Mouse (Mus musculus): ENCODE measurements around the gene Olfr1331. TPM values are rescaled to one million over a fixed set of nuclear protein-coding genes. Genes with fewer than 3 reads are reported as not detected.
A peak's percentile ranks its signal among the peaks of the same experiment; 100 is the strongest.
"Not testable (repeated sequence)": the region's sequence is repeated elsewhere in the genome, so short reads cannot be mapped to it uniquely, and the experiment has no call there.

The Olfr1331 gene
- not detected for total RNA-seq (2021)
- long read RNA-seq, experiment 1 = 0 reads
- long read RNA-seq, experiment 2 = 0 reads

DNA sequence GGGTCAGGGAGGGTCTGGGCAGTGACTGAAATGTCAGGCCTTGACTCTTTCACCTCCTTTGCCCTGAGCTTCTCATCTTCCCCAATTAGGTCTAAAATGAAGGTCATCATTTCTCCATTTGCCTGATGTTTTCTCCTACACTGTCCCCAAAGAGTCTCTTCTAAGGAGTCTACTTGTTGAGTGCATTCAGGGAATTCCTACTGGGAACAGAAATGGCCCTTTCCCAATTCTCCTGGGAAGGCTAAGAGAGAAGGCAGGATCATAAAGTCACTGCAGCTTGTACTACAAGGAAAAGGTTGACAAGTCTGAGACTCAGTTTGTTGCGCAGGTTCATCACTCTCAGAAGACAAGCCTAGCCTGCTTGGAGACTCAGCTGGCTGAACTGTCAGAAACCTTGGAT lies at the start of gene Olfr1331:
Gene Olfr1331, plus strand, starts transcription at position 301 of the 400 bp plus-strand sequence.
- intact Hi-C loops (cut with DNase I) = no loop called here
- no peak for TF ChIP-seq CTCF (IDR thresholded peaks at IDR 0.05)
- H3K4me3 ChIP-seq = no peak within 1 kb of the TSS

DNA sequence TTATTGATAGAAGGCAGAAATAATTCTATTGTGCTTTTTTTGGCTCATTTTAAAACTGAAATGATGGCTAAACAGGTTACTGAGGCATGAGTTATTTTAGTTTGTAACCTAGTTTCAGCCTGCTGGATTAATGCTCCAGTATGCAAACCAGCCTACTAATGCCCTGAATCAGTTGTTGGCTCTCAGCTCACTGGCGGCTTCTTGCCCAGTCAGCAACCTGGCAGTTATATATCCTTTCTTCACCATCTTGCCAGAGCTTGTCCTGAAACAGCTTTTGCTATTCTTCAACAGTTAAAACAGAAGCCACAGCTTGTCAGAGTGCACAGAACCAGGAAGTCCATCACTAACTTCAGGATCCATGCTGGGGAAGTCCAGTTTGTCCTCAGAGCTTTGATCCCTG lies 45.5 kb upstream of the Olfr1331 start:
- intact Hi-C loops (cut with DNase I) = no loop called here
- DNase-seq = no peak
- no peak for TF ChIP-seq CTCF (IDR thresholded peaks at IDR 0.05)
- Histone ChIP-seq H3K4me3 (no peak overlapping the region), H3K27ac (no peak overlapping the region)

More for the DNA sequence above, at the start of gene Olfr1331:
- no peak for DNase-seq
- H3K27ac ChIP-seq = no peak within 1 kb of the TSS

DNA sequence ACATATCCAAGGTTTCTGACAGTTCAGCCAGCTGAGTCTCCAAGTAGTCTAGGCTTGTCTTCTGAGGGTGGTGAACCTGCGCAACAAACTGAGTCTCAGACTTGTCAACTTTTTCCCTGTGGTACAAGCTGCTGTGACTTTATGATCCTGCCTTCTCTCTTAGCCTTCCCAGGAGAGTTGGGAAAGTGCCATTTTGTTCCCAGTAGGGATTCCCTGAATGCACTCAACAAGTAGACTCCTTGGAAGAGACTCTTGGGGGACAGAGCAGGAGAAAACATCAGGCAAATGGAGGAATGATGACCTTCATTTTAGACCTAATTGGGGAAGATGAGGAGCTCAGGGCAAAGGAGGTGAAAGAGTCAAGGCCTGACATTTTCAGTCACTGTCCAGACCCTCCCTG lies 28.3 kb upstream of the Olfr1331 start, which contains the start of gene Olfr1333:
Gene Olfr1333, minus strand, starts transcription at position 101 of the 400 bp plus-strand sequence.
- intact Hi-C loops (cut with DNase I) = no loop called here
- Histone ChIP-seq H3K27ac (no peak within 1 kb of the TSS), H3K4me3 (no peak within 1 kb of the TSS)
- no peak for TF ChIP-seq CTCF (IDR thresholded peaks at IDR 0.05)
- no peak for DNase-seq

DNA sequence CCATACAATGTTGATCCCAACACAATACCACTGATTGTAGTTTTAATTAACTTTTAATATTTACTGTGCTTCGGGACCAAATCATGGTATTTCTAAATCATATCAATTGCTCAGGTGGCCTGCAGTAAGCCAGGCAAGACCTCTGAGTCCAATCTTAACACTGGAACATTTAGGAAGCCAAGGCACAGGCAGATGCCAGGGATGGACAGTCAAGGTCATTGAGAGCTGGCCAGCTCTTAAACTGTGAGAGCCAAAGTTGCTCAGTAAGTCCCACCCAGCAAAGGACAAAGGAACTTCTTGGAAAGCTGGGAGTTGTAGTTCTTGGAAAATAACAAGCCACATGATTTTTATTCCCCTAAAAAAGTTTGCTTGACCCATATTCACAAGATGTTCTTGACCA lies 2.7 kb upstream of the Olfr1331 start:
- TF ChIP-seq CTCF (IDR thresholded peaks at IDR 0.05) = no peak
- H3K4me3 ChIP-seq = no peak overlapping the region
- DNase-seq = no peak
- intact Hi-C loops (cut with DNase I) = no loop called here
- H3K27ac ChIP-seq = peak overlapping the region; percentile 66

DNA sequence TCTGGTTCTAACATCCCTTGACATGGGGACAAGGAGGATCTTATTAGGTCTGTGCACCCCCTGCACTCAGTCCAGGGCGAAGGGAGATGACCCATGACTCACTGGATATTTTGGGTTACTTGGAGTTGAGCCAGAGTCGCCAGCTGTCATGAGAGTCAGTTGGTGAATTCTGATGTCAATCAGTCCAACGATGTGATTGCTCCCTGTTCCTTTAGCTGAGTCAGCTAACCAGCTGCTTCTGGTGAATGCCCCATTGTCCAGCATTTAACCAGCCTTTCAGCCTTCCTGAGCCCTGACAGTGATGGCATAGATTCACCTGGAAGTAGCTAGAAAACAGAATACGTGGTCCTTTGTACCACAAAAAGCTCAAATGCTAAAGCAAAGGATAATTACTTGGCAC lies 1.7 kb upstream of the Olfr1331 start:
- TF ChIP-seq CTCF (IDR thresholded peaks at IDR 0.05) = no peak
- Histone ChIP-seq H3K27ac (peak overlapping the region; percentile 66), H3K4me3 (no peak overlapping the region)
- DNase-seq = peak; percentile 34
- intact Hi-C loops (cut with DNase I) = no loop called here

DNA sequence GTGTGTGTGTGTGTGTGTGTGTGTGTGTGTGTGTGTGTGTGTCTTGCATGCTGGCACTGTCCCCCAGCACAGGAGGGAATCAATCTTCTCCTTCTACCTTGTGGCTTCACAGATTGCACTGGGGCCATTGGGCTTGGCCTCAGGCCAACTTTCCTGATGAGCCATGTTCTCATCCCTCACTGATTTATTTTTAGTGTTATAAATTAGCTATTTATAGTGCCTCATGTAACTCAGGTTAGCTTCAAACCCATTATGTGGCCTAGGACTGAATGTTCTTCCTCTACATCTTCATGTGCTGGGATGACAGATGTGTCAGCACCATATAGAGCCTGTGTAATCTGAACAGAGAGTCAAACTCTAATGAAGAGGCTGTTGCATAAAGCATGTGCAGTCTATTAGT lies 3.1 kb downstream of the Olfr1331 start:
- peak; percentile 29 for DNase-seq
- no peak overlapping the region for H3K4me3 ChIP-seq
- H3K27ac ChIP-seq = no peak overlapping the region
- no peak for TF ChIP-seq CTCF (IDR thresholded peaks at IDR 0.05)
- intact Hi-C loops (cut with DNase I) = no loop called here

DNA sequence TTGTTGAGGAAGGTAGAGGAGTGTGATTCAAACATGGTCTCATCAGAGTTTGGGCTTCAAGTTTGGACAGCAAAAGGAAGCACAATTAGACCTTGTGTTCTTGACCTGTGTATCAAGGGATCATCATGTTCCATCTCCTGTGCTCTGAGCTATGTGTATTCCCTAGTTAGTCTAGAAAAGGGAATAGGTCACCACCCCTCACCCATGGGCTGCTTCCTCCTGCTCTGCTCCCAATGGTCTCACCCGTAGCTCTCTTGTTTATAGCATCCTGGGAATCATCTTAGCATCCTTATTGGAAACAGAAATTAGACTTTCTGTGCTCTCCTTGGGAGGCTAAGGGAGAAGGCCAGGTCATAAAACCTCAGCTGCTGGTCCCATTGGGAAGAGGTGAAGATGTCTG lies 23.8 kb downstream of the Olfr1331 start, which contains the start of gene Olfr1330:
Gene Olfr1330, plus strand, starts transcription at position 301 of the 400 bp plus-strand sequence.
- intact Hi-C loops (cut with DNase I) = no loop called here
- Histone ChIP-seq H3K4me3 (no peak within 1 kb of the TSS), H3K27ac (no peak within 1 kb of the TSS)
- TF ChIP-seq CTCF (IDR thresholded peaks at IDR 0.05) = no peak
- DNase-seq = no peak

DNA sequence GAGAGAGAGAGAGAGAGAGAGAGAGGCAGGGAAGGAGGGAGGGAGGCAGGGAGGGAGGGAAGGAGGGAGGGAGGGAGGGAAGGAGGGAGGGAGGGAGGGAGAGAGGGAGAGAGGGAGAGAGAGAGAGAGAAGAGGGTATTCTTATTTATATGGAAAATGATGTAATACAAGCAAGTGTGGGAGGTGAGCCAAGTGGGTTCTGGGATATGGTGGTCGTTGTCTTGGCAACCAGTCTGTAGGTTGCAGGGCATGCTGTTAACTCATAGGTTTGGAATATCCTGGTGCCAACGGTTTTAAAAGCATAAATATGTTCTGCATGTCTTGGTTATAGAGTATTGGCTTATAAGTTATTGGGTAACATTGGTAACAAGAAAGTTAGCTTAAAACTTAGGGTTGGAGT lies 37.5 kb downstream of the Olfr1331 start:
- intact Hi-C loops (cut with DNase I) = no loop called here
- no peak overlapping the region for H3K4me3 ChIP-seq
- no peak for DNase-seq
- no peak overlapping the region for H3K27ac ChIP-seq
- no peak for TF ChIP-seq CTCF (IDR thresholded peaks at IDR 0.05)

DNA sequence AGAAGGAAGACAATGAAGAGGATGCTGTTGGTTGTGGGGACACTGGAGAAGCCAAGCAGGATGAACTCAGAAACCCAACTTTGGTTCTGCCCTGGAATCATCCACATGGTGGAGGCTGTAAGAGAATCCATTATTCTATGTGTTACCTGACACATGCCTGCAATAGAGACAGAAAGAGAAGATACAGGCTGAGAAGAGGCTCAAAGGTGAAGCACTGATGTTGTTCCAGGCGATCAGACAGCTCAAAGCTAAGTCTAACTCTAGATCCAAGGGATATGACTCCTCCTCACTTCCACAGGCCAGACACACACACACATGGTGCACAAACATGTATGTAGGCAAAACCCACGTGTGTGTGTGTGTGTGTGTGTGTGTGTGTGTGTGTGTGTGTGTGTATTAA lies 52.9 kb downstream of the Olfr1331 start, which contains the start of gene Olfr1329:
Gene Olfr1329, minus strand, starts transcription at position 101 of the 400 bp plus-strand sequence.
- intact Hi-C loops (cut with DNase I); H3K4me3 ChIP-seq; DNase-seq; H3K27ac ChIP-seq: not testable (repeated sequence)

Other genes starting within 250 kb of the Olfr1331 start
- gene Cfap57, start 243.9 kb upstream of the Olfr1331 start, total RNA-seq (2021) = not detected
- 10 to 100 TPM; 24.9 to 26.7 TPM for gene Ebna1bp2, start 243.8 kb upstream of the Olfr1331 start, total RNA-seq (2021)
- gene Olfr62, start 205.7 kb upstream of the Olfr1331 start, total RNA-seq (2021) = not detected
- not detected for gene Olfr1342, start 171.9 kb upstream of the Olfr1331 start, total RNA-seq (2021)
- gene Olfr1341, start 161.1 kb upstream of the Olfr1331 start, total RNA-seq (2021) = not detected
- gene Olfr1340, start 144.5 kb upstream of the Olfr1331 start, total RNA-seq (2021) = not detected
- gene Olfr1339, start 132.5 kb upstream of the Olfr1331 start, total RNA-seq (2021) = not detected
- gene Olfr1338, start 105.9 kb upstream of the Olfr1331 start, total RNA-seq (2021) = not detected
- gene Olfr1337, start 82.1 kb upstream of the Olfr1331 start, total RNA-seq (2021) = not detected
- not detected for gene Olfr1335, start 54.7 kb upstream of the Olfr1331 start, total RNA-seq (2021)
- gene Olfr1333, start 28.4 kb upstream of the Olfr1331 start, total RNA-seq (2021) = not detected
- gene Olfr1330, start 23.9 kb downstream of the Olfr1331 start, total RNA-seq (2021) = not detected
- gene Olfr1329, start 52.8 kb downstream of the Olfr1331 start, total RNA-seq (2021) = not detected
- gene Olfr1328, start 74.0 kb downstream of the Olfr1331 start, total RNA-seq (2021) = not detected
- gene Lao1, start 96.9 kb downstream of the Olfr1331 start, total RNA-seq (2021) = under 1 TPM; 0.28 to 0.64 TPM
- gene Slc2a1, start 244.1 kb downstream of the Olfr1331 start, total RNA-seq (2021) = 1 to 10 TPM; 5.1 to 6.3 TPM